Mouse (Mus musculus) yolk sac, embryonic 10.5 days (tissue): ENCODE measurements around the gene Dydc2.
"Not testable (repeated sequence)": the region's sequence is repeated elsewhere in the genome, so short reads cannot be mapped to it uniquely, and the experiment has no call there.

Experiments
- DNase-seq: peaks from one replicate; pipeline ENCODE4 v3.0.0-alpha.2; 2017; ENCODE audit warnings: low spot score

Dydc2 gene

GRCm38 (mm10) chr14:41069108-41069507 is at the start of gene Dydc2:
TSS of gene Dydc2 (minus strand) at chr14:41069208.
- no peak for DNase-seq

GRCm38 (mm10) chr14:41116271-41116670 is 47.3 kb upstream of the Dydc2 start:
- no peak for DNase-seq

GRCm38 (mm10) chr14:41112944-41113343 is 43.9 kb upstream of the Dydc2 start:
- DNase-seq = no peak

- no peak for DNase-seq
Measured at GRCm38 (mm10) chr14:41111031-41111668, 42.1 kb upstream of the Dydc2 start.

- DNase-seq = no peak
Measured at GRCm38 (mm10) chr14:41104853-41105444, 35.9 kb upstream of the Dydc2 start, which contains the start of gene Mat1a. TSS of gene Mat1a (plus strand) at chr14:41105035.

- no peak for DNase-seq
Measured at GRCm38 (mm10) chr14:41102269-41102668, 33.3 kb upstream of the Dydc2 start.

GRCm38 (mm10) chr14:41101242-41101641 is 32.2 kb upstream of the Dydc2 start:
- no peak for DNase-seq

GRCm38 (mm10) chr14:41100712-41101111 is 31.7 kb upstream of the Dydc2 start:
- DNase-seq = no peak

- no peak for DNase-seq
Measured at GRCm38 (mm10) chr14:41098726-41099125, 29.7 kb upstream of the Dydc2 start.

- DNase-seq = no peak
Measured at GRCm38 (mm10) chr14:41096296-41096860, 27.4 kb upstream of the Dydc2 start.

- no peak for DNase-seq
Measured at GRCm38 (mm10) chr14:41094114-41094513, 25.1 kb upstream of the Dydc2 start.

GRCm38 (mm10) chr14:41090777-41091176 is 21.8 kb upstream of the Dydc2 start:
- peak; percentile 26 for DNase-seq

GRCm38 (mm10) chr14:41087509-41087908 is 18.5 kb upstream of the Dydc2 start:
- no peak for DNase-seq

GRCm38 (mm10) chr14:41082408-41082807 is 13.4 kb upstream of the Dydc2 start:
- no peak for DNase-seq

- DNase-seq = peak; percentile 49
Measured at GRCm38 (mm10) chr14:41072944-41073275, 3.9 kb upstream of the Dydc2 start.

- DNase-seq = no peak
Measured at GRCm38 (mm10) chr14:41072229-41072943, 3.4 kb upstream of the Dydc2 start, which contains the start of gene Dydc1. TSS of gene Dydc1 (plus strand) at chr14:41072911.

GRCm38 (mm10) chr14:41070343-41070742 is 1.3 kb upstream of the Dydc2 start:
- DNase-seq = no peak

GRCm38 (mm10) chr14:41066416-41066815 is 2.6 kb downstream of the Dydc2 start:
- peak; percentile 53 for DNase-seq

- peak; percentile 16 for DNase-seq
Measured at GRCm38 (mm10) chr14:41065168-41065567, 3.8 kb downstream of the Dydc2 start.

GRCm38 (mm10) chr14:41053190-41053589 is 15.8 kb downstream of the Dydc2 start:
- not testable (repeated sequence) for DNase-seq

- DNase-seq = peak; percentile 22
Measured at GRCm38 (mm10) chr14:41052481-41052880, 16.5 kb downstream of the Dydc2 start.

GRCm38 (mm10) chr14:41050471-41050870 is 18.5 kb downstream of the Dydc2 start:
- no peak for DNase-seq

GRCm38 (mm10) chr14:41047402-41047801 is 21.6 kb downstream of the Dydc2 start:
- DNase-seq = no peak
